Mouse (Mus musculus): ENCODE results near the gene Ube2d3.

DNA sequence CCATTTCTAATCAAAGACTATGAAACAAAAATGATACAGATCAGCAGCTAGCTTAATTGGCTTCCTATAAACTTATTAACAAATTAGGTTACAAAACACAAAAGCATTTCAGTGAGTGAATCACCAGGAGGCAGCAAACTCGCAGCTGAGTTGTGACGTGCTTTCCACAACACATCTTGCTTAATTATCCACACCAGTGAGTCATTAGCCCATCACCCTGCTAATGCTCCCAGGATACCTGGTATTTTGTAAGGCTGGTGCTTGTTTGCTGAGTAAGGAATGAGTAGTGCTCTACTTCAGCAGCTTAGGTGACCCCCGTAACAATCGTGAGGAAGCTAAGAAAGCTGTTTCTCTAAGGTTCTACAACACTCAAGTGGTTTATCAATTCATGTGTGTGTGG lies 33.4 kb upstream of the Ube2d3 start:
- no peak for TF ChIP-seq POLR2A (IDR thresholded peaks at IDR 0.05; ENCODE audit: extremely low read depth, insufficient read depth, low read length)
- TF ChIP-seq CTCF (IDR thresholded peaks at IDR 0.05; ENCODE audit: low read depth, low read length) = no peak
